Mouse (Mus musculus) left cerebral cortex, postnatal 36 days (tissue): Measurements from ENCODE around the gene Iffo1. TPM values are rescaled to one million over a fixed set of nuclear protein-coding genes. Genes with fewer than 3 reads are reported as not detected.

Experiments
- DNase-seq, 2 experiments: peaks; one replicate each; pipeline ENCODE4 v3.0.0; 2021 to 2022; ENCODE audit warnings: low spot score in 2 of 2, mixed read lengths in 1 of 2
- intact Hi-C: fragments of 180-260 bp; cut with DNase I; formaldehyde crosslinking; loops from one replicate; pipeline ENCODE4 v1.15.1; 2025
- total RNA-seq, 2 experiments: library from RNA; stranded (reverse); gene quantifications; 2 replicates each; pipeline ENCODE4 v1.2.3; 2021

Iffo1 gene
- total RNA-seq, 2 experiments from 2014 or later, result 63.0 to 67.2 TPM

DNA sequence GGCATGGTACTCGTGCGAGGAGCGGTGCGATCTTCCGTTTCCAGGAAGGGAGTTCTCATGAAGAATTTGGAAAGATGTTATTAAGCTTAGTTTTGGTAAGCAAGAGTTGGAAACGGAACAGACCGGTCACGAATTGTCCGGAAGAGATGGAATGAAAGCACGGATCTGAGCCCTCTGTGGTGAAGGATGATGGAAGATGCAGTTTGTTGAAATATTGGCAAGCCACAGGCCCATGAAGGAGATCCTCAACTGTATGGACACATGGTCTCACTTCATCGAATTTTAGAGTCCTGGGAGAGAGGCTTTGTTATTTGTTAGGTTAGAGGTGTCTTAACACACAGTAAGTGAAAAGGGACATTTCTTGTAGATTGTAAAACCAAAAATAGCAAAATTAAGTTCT is 12.6 kb upstream of the Iffo1 start:
- intact Hi-C loops, result loop anchor here (2.0 kb wide), 1 partner anchor 14 kb away; no protein-coding TSS in a partner anchor
- DNase-seq, result no peak

DNA sequence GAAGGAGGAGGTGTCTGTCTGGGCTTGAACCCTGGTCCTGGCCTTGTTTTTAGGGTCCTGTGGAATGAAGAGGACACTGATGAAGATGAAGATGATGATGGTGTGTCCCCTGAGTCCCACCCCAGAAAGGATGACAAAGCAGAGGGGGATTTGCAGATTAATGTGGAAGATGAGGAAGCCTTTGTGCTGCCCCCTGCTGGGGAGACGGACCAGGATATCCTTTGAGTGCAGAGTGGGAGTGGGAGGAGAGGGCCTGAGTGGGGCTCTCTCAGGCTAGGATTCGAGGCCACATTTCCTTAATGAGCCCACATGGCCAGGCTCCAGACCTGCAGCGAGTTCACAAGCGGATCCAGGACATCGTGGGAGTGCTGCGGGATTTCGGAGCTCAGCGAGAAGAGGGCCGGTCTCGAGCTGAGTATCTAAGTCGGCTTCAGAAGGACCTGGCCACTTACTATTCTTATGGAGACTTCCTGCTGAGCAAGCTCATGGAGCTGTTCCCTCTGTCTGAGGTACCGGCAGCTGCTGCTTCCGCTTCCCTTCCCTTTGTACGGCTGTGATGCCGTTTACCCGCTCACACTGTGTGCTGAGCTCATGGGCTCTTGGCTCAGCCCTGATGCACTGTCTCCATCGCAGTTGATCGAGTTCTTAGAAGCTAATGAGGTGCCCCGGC is 7.9 kb upstream of the Iffo1 start:
- intact Hi-C loops, result no loop called here
- no peak for DNase-seq

DNA sequence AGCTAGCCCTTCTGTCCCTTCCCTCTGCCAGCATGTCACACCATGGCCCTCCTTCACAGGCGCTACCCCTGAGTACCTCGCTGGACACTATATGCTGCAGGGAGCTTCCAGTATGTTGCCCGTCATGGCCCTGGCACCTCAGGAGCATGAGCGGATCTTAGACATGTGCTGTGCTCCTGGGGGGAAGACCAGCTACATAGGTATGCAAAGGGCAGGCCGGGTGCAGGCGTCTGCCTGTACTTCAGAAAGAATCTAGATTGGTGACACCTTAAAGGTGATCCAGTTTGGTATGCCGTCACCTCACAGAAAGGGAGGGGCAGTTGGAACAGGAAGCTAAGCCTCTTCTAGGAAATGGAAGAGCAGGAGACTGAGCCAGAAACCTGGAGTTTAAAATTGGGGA is 5.3 kb upstream of the Iffo1 start:
- intact Hi-C loops, result no loop called here

DNA sequence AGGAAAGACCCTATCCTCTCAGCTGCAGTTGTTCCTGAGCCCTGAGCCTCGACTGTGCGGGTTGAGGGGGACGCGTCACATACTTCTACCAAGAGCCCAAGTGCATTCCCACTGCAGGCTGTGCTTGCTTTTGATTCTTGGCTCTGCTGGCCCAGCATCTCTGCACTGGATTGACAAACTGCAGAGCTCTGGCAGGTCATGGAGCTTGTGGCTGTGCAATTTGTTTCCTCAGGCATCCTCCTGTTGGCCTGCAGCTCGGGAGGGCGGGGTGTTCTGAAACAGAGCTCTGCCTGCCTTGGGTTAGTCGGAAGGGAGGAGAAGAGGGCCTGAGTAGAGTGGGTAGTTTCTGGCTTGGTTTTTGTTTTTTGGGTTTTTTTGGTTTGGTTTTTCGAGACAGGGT is 2.6 kb upstream of the Iffo1 start:
- intact Hi-C loops, result no loop called here
- DNase-seq, result no peak

More for the DNA sequence above, 5.3 kb upstream of the Iffo1 start:
- DNase-seq, result no peak

DNA sequence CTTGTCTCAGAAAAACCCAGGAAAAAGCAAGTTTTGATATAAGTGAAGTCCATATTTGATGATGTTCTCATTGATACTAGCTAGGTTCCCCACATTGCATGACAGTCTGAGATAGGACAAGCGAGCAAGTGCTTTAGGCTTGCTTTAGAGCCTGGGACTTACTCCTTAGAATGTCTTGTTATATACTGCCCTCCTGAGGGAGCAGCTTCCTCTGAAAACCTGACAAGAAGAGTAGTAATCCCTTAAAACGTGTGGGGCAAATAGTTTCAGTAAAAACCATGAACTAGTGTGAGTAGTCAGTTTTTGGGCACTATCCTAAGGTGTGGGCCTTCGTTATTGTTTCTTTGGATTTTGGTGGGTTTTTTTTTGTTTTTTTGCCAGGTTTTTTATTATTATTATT is 1.9 kb upstream of the Iffo1 start:
- DNase-seq, result no peak
- intact Hi-C loops, result no loop called here

DNA sequence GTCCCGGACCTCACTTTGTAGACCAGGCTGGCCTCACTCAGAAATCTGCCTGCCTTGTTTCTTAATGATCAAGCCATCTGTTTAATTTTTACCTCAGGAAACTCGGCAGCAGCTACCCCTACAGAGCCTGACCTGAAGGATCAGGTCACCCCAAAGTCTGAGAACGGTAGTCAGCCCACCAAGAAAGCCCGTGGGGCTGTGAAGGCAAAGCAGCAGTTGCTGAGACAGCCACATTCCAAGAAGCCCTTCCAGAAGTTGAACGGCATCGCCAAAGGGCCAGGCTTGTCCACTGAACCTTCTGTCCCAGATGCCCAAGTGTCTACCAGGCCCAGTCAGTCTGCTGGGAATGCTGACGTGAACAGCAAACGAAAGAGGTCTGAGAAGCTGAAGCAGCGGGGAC is 1.1 kb upstream of the Iffo1 start:
- no peak for DNase-seq
- intact Hi-C loops, result no loop called here

DNA sequence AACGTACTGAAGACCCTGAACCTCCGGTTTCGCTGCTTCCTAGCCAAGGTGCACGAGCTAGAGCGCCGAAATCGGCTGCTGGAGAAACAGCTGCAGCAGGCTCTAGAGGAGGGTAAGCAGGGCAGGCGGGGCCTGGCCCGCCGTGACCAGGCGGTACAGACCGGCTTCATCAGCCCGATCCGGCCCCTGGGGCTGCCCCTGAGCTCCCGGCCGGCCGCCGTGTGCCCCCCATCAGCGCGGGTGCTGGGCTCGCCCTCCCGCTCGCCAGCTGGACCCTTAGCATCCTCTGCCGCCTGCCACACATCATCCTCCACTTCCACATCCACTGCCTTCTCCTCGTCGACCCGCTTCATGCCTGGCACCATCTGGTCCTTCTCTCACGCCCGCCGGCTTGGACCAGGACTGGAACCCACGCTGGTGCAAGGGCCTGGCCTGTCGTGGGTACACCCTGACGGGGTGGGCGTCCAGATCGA is 474 bp downstream of the Iffo1 start:
- DNase-seq, result peak in 1 of 2 experiments; percentile 54
- intact Hi-C loops, result loop anchor here (1.0 to 5.0 kb wide), 2 partner anchors 20 to 127 kb away; no protein-coding TSS in a partner anchor

DNA sequence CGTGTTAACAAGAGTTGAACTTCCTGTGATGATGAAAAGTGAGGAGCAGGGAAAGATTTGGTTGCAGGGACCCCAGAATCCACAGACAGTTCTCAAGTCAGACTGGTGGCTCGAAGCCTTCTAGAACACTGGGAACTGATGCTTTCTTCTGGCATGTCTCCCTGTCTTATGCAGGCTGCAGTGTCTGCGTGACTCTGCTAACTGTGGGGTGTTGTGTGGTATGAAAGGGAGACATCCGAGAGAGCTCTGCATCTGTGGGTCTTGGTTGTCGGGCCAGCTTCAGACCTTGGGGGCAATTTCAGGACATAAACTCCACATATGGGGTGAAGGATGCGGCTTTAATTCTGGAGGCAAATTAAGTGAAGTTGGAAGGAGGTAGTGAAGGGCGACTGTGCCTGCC is 1.1 kb downstream of the Iffo1 start:
- peak in 1 of 2 experiments; percentile 47 for DNase-seq
- intact Hi-C loops, result loop anchor here (2.0 to 5.0 kb wide), 2 partner anchors 13 to 126 kb away; no protein-coding TSS in a partner anchor

DNA sequence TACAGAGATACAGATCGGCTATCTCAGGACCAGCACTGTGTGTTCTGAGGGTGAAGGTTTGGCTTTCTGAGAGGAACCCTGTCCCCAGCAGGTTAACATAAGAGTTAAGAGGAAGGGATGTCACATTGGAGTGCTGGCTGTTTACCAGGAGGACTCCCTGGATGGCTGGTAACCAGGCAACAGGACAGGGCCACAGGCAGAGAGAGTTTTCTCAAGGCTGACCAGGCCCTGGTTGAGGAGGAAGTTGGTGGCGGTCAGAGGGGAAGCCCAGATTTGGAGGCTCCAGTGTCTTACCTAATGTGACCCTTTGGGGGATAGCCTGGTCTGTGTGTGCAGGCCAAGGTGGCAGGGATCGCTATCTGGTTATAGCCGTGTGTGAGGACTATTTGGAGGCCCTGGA is 1.8 kb downstream of the Iffo1 start:
- intact Hi-C loops, result loop anchor here (2.0 to 5.0 kb wide), 2 partner anchors 14 to 126 kb away; no protein-coding TSS in a partner anchor
- DNase-seq, result no peak

DNA sequence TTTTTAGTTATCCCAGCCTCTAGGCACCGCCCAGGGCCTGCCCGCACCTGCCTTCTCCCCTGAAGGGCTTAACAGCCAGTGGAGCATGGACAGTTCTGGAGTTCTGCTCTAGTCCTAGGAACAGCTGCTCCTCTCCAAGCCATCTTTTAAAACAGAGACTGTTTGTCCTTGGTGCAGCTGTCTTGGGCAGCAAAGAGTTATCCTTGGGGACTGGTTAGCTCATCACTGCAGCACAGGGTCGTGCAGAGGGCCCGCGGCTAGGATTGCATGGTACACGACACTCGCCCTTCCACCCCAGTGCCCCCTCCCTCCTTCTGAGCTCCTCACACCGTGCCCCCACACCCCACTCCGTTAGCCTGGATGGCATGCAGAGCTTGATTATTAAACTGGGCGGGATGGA is 2.3 kb downstream of the Iffo1 start:
- intact Hi-C loops, result loop anchor here (2.0 to 5.0 kb wide), 2 partner anchors 15 to 125 kb away; no protein-coding TSS in a partner anchor
- DNase-seq, result peak in 1 of 2 experiments; percentile 32

DNA sequence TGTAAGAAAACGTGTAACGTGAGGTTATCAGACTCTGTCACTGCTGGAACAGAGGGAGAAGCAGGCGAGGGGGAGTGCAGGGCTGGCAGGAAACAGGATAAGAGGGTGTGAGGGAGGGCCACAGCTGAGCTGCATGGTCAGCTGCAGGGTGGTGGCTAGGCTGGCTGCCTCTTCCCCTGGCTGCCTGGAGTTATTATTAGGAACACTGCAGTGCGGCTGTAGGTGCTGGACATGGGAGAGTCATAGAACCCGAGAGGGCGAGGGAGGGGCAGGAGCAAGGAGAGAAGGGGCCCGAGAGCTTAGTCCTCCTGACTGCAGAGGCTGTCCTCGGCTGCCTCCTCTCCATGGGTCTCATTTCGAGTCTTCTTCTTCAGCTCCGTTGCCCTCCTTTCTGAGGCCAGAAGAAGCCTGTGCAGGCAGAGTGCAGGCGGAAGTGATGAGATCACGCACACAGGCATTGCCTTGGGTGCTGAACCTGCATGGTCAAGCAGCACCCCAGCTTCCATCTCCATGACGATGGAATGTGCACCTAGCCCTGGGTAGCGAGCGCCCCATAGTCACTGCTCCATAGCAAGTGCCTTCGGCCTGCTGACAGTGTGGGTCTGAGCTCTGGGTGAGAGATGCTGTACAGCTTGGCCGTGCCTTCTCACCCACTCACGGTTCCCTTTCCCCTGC is 3.3 kb downstream of the Iffo1 start:
- intact Hi-C loops, result loop anchor here (5.0 kb wide), 1 partner anchor 124 kb away; no protein-coding TSS in a partner anchor
- peak; percentile 61 for DNase-seq

DNA sequence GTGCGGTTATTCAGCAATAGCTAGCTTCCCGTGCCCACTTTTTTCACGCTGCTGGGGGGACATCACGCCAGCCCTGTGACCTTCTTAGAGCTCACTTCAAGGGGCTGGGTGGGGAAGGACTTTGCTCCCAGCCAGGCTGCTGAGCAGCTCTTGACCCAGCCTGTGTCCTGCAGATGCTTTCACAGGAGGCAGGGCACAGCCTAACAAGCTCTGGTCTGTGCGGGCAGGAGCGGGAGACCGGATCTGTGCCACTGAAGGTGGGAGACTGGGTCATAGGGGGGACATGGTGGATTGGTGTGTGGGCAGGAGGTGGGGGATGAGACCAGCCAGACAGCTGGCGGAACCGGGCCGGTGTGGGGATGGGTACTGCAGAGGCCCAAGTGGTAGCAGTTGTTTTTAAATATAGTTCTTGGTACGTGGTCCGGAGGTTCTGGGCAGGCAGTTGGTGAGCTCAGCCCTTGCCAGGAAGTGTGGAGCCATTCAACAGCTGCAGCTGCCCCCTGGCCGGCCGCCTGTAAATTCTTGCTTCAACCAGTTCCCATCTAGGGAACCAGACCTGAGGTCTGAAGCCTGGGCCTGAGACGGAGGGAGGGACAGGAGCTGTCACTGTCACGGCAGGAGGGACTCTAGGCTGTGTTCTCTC is 4.0 kb downstream of the Iffo1 start:
- peak; percentile 66 for DNase-seq

DNA sequence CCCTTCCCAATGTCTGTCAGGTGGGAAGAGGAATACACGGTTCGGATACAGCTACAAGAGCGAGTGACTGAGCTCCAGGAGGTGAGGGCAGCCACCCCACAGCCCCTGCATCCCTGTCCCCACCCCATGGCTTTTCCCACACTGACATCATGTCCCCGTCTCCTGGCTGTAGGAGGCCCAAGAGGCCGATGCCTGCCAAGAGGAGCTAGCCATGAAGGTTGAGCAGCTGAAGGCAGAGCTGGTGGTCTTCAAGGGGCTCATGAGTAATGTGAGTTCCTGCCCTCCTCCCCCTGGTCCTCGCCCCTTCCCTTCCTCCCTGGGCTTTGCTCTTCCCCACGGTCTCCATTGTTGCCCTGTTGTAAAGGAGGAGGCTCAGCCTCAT is 4.5 kb downstream of the Iffo1 start:
- intact Hi-C loops, result loop anchor here (5.0 kb wide), 1 partner anchor 123 kb away; no protein-coding TSS in a partner anchor
- no peak for DNase-seq

More for the DNA sequence above, 4.0 kb downstream of the Iffo1 start:
- intact Hi-C loops, result loop anchor here (5.0 kb wide), 1 partner anchor 123 kb away; no protein-coding TSS in a partner anchor

DNA sequence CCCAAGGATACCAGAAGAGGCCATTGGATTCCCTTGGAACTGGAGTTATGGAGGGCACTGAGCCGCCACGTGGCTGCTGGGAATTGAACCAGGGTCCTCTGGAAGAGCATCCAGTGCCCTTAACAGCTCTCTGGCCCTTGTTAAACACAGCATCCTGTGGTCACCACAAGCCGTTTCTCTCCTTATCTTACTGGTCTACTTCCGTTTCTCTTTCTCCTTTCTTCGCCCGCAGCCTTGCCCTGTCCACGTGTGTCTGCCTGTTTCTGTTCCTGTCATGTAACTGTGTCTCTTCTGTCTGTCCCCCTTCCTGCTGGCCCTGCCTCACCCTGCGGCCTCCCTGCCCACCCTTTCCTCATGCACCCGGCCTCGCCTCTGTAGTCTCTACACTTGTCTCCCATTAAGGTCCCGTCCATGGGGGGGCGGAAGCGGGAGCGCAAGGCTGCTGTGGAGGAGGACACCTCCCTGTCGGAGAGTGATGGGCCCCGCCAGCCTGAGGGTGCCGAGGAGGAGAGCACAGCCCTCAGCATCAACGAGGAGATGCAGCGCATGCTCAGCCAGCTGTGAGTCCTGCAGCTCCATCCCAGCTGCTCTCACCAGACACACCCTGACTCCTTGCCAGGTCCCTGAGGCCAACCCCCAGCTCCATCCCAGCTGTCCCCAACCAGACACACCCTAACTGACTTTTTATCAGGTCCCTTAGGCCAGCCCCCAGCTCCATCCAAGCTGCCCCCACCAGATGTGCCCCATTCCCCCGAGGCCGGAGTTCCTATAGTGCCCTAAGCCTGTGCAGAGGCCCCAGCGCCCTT is 7.4 kb downstream of the Iffo1 start:
- intact Hi-C loops, result no loop called here
- no peak for DNase-seq

DNA sequence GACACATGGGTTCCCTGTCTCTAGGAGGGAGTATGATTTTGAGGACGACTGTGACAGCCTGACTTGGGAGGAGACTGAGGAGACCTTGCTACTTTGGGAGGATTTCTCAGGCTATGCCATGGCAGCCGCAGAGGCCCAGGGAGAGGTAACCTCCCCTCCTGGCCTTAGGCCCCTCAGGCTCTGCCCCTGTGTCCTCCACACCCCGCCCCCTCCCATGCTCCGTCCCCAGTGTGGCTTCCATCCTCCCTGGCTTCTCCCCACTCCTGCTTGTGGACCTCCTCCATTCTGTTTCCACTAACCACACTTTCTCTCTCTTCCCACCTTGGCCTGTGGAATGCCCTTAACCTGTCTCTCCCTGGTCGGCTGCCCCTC is 8.0 kb downstream of the Iffo1 start:
- intact Hi-C loops, result no loop called here
- DNase-seq, result no peak

DNA sequence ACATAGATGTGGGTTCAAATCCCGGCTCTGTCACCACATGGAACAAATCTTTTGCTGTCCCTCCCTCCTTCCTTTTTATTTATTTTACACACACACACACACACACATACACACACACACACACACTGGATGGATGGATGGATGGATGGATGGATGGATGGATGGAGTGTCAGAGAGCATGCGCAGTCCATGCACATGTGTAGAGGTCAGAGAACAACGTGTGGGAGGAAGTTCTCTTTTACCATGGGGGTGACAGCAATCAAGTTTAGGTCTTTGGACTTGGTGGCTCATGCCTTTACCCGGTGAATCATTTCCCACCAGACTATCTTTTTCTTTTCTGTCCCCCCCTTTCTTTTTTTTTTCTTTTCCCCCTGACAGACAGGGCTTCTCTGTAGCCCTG is 8.6 kb downstream of the Iffo1 start:
- intact Hi-C loops, result no loop called here
- no peak for DNase-seq

DNA sequence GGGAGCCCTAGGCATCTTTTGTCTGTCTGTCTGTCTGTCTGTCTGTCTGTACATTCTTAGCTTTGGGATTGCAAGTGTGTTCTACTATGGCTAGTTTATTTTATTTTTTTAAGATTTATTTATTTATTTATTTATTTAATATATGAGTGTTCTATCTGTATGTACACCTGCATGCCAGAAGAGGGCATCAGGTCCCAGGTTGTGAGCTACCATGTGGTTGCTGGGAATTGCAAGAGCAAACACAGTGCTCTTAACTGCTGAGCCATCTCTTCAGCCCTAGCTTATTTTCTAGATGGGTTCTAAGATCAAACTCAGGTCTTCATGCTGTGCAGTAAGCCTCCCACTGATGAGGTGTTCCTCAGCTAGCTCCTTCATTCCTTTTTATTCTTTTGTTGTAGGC is 9.5 kb downstream of the Iffo1 start:
- intact Hi-C loops, result no loop called here
- no peak for DNase-seq

DNA sequence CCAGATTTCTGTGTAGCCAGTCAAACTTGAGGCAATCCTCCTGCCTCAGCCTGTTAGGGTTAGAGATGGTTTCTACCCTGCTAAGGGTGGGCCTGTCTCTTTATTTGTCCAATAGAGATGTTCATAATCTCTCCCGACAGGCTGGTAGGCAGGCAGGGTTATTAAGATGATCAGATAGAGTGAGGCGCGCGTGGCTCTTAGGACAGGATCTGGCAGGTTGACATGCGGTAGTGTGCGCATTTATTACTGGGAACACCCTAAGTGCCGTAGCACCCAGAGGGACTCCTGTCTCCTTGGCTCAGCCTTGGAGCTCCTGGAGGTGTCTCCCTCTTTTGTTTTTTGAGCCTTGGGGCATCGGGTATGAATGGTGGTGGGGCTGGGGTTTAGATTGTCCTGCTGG is 10.2 kb downstream of the Iffo1 start:
- DNase-seq, result no peak
- intact Hi-C loops, result no loop called here

DNA sequence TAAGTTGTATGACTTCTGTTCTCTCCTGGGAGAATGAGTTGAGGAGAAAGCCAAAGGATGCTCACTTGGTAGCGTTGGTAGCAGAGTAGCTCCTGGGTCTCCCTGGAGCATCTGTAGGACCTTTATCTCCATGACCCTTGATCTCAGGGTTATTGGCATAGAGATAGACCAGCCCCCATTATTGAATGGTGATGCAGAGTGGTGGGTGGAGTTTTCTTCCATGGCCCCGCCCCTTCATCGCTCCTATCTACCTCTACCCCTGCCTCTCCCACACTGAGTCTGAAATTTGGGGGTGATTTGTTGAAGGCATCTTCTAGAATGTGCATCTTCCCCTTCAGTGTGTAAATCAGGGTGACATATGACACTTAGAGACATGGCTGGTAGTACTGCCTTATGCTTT is 11.4 kb downstream of the Iffo1 start:
- intact Hi-C loops, result no loop called here
- DNase-seq, result no peak
